Comparison of ENCODE assay signal across 8 mouse cellular contexts in the genomic region with DNA sequence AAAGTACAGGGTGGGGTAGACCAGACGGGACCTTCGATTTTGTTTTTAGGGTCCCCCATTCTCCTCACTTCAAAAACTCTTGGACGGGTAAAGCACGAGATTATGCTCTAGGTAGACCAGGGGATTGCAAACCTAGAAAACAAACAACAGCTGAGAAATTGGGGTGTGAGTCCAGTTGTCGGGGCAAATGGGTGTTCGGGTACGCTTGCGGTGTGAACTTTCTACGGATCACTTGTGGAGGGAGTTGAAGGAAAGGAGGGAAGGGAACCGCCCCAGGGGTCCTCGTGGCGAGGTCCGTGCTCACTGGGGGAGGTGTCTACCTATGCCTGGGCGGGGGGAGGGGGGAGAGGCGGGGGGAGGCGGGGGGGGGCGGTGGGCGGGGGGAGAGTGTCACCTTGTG. TPM values are rescaled to one million over a fixed set of nuclear protein-coding genes. Genes with fewer than 3 reads are reported as not detected.
A peak's percentile ranks its signal among the peaks of the same experiment; 100 is the strongest.
DNase-seq lines count a peak whose midpoint lies in the region; ATAC-seq and TF ChIP-seq lines count a peak whose summit lies in the region.

No protein-coding gene starts in this region.

- no peak for DNase-seq in lung, postnatal 14 days
- peak; percentile 15 for DNase-seq in forebrain, embryonic 10.5 days (ENCODE audit: extremely low spot score, low spot score)
- no peak for DNase-seq in limb, embryonic 10.5 days (ENCODE audit: low spot score)
- DNase-seq in Muller cell, postnatal 12 days (ENCODE audit: inconsistent ontology term), result no peak
- no peak for DNase-seq in thymus, postnatal 10 days (ENCODE audit: low spot score in 2 of 2)
- DNase-seq in right cerebral cortex, postnatal 14 days, result no peak

- no peaks in the 10 kb centered on the region for H3K36me3 ChIP-seq in lung, embryonic 15.5 days
- no peaks in the 10 kb centered on the region for H3K36me3 ChIP-seq in forebrain, embryonic 10.5 days (replicated peaks)
- H3K36me3 ChIP-seq in limb, embryonic 10.5 days, result no peaks in the 10 kb centered on the region

- peak; percentile 20; the same call in 1 of the 2 replicates for ATAC-seq in lung, embryonic 15.5 days (ENCODE audit: borderline replicate concordance, extremely low read depth, low FRiP score, low TSS enrichment)

- H3K27ac ChIP-seq in lung, embryonic 15.5 days, result no peak overlapping the region
- H3K27ac ChIP-seq in forebrain, embryonic 10.5 days, result peak overlapping the region; percentile 73
- H3K27ac ChIP-seq in limb, embryonic 10.5 days, result 0 out of 2 replicates have a peak overlapping the region, but pooled peaks have one; percentile 30
- H3K27ac ChIP-seq in olfactory bulb, adult 2 months (ENCODE audit: insufficient read depth, low read depth, low read length), result no peak overlapping the region

- H3K4me2 ChIP-seq in lung, embryonic 15.5 days, result peak overlapping the region; percentile 99

- WGBS in lung, embryonic 15.5 days, result 4% methylated on average over 9 of the region's 18 CpGs
- WGBS in forebrain, embryonic 10.5 days, result 1% methylated on average over 10 of the region's 18 CpGs
- under 1% methylated on average over 10 of the region's 18 CpGs for WGBS in limb, embryonic 10.5 days
- 6% methylated on average over 15 of the region's 18 CpGs for WGBS in olfactory bulb, adult 2 months

- no peak for TF ChIP-seq POLR2A in olfactory bulb, adult 2 months (IDR thresholded peaks at IDR 0.05; ENCODE audit: insufficient read depth, low read depth, low read length)

- H3K4me1 ChIP-seq in lung, embryonic 15.5 days, result peaks cover 22% of the 10 kb centered on the region
- peaks cover 34% of the 10 kb centered on the region for H3K4me1 ChIP-seq in forebrain, embryonic 10.5 days
- H3K4me1 ChIP-seq in limb, embryonic 10.5 days, result peaks cover 32% of the 10 kb centered on the region
- H3K4me1 ChIP-seq in olfactory bulb, adult 2 months (ENCODE audit: control insufficient read depth, insufficient read depth, low read length), result peaks cover 16% of the 10 kb centered on the region

- TF ChIP-seq CTCF in olfactory bulb, adult 2 months (IDR thresholded peaks at IDR 0.05; ENCODE audit: insufficient read depth, low read depth, low read length), result no peak

- peaks cover 78% of the 10 kb centered on the region for H3K27me3 ChIP-seq in lung, embryonic 15.5 days
- H3K27me3 ChIP-seq in forebrain, embryonic 10.5 days (ENCODE audit: poor library complexity, severe bottlenecking), result peaks cover 94% of the 10 kb centered on the region
- peaks cover 95% of the 10 kb centered on the region for H3K27me3 ChIP-seq in limb, embryonic 10.5 days (ENCODE audit: low read depth, poor library complexity, severe bottlenecking)

- no peak overlapping the region for H3K9ac ChIP-seq in lung, embryonic 15.5 days

- H3K4me3 ChIP-seq in lung, embryonic 15.5 days, result peak overlapping the region; percentile 66
- H3K4me3 ChIP-seq in forebrain, embryonic 10.5 days, result peak overlapping the region; percentile 66
- H3K4me3 ChIP-seq in limb, embryonic 10.5 days, result peak overlapping the region; percentile 64
- peak overlapping the region; percentile 86; the same call in 1 of the 2 replicates for H3K4me3 ChIP-seq in olfactory bulb, adult 2 months (ENCODE audit: insufficient read depth, low read depth, low read length)

- no peaks in the 10 kb centered on the region for H3K9me3 ChIP-seq in lung, embryonic 15.5 days
- no peaks in the 10 kb centered on the region for H3K9me3 ChIP-seq in forebrain, embryonic 10.5 days
- no peaks in the 10 kb centered on the region for H3K9me3 ChIP-seq in limb, embryonic 10.5 days (replicated peaks)

RNA-seq across cellular contexts. Expression of gene Sfmbt2, which starts 1.6 kb away (rescaled TPM):
- polyA plus RNA-seq in lung, embryonic 15.5 days (2015; fragmentation: Nextera tagmentation; extraction: Ambion mirVana), result 1.4 and 2.0 TPM in 2 replicates
- 1.1 and 1.6 TPM in 2 replicates for polyA plus RNA-seq in forebrain, embryonic 10.5 days (2016; fragmentation: Nextera tagmentation; extraction: Ambion mirVana)
- 0.95 and 1.1 TPM in 2 replicates for polyA plus RNA-seq in limb, embryonic 10.5 days (2016; fragmentation: Nextera tagmentation; extraction: Ambion mirVana)
- polyA plus RNA-seq in olfactory bulb, adult 2 months (2012; ENCODE audit: insufficient read depth, insufficient read length, low replicate concordance, missing spikeins), result not detected in 2 replicates

Comparison
In these comparisons a context has a peak if more than half of its experiments do, and no peak if none do; other contexts are left out.
1. H3K27ac ChIP-seq: peak in forebrain, embryonic 10.5 days (single experiment) and limb, embryonic 10.5 days (single experiment); none in lung, embryonic 15.5 days (single experiment) and olfactory bulb, adult 2 months (single experiment).
2. Peak in every context shown above with its lines, with median percentiles within 50 percentile points of each other: H3K4me3 ChIP-seq.